Mouse (Mus musculus): Measurements from ENCODE around the gene Cfap20.

GRCm38 (mm10) chr8:95375374-95375930 is 59.2 kb downstream of the Cfap20 start:
- TF ChIP-seq POLR2A (IDR thresholded peaks at IDR 0.05; ENCODE audit: control insufficient read depth, extremely low read depth, insufficient read depth, low read length, poor library complexity) = no peak
- TF ChIP-seq CTCF (IDR thresholded peaks at IDR 0.05; ENCODE audit: borderline replicate concordance, control insufficient read depth, extremely low read depth, insufficient read depth, low read length, poor library complexity) = no peak

Data from thymus, adult 2 months (tissue).